Mouse (Mus musculus) erythroblast, embryonic 14.5 days (primary cell): ENCODE data around the gene Stk32b. TPM values are rescaled to one million over a fixed set of nuclear protein-coding genes. Genes with fewer than 3 reads are reported as not detected.

Source experiments
- H3K27me3 ChIP-seq: 2 replicates; pipeline ENCODE4 v1.6.1; 2012; ENCODE audit warnings: inconsistent platforms; ENCODE audit not compliant: control insufficient read depth
- H3K36me3 ChIP-seq: 2 replicates; pipeline ENCODE4 v1.6.1; 2012; ENCODE audit warnings: mild to moderate bottlenecking, inconsistent platforms; ENCODE audit not compliant: control insufficient read depth
- H3K4me1 ChIP-seq: 2 replicates; pipeline ENCODE4 v1.6.1; 2012; ENCODE audit warnings: inconsistent platforms; ENCODE audit not compliant: control insufficient read depth
- H3K4me3 ChIP-seq: replicated peaks from 2 replicates; pipeline ENCODE3; 2012; ENCODE audit warnings: moderate library complexity, mild to moderate bottlenecking, inconsistent platforms
- H3K9me3 ChIP-seq: 2 replicates; pipeline ENCODE4 v1.6.1; 2012; ENCODE audit warnings: low read length, inconsistent platforms, mixed read lengths; ENCODE audit not compliant: control insufficient read depth
- GATA1 ChIP-seq: IDR thresholded peaks from 2 replicates; pipeline ENCODE4 v1.6.1; 2012; ENCODE audit warnings: low read length, inconsistent platforms, mixed read lengths
- TAL1 ChIP-seq: IDR thresholded peaks from 3 replicates; pipeline ENCODE4 v1.6.1; 2012; ENCODE audit warnings: low read length, inconsistent platforms, mixed read lengths
- polyA plus RNA-seq: library from polyadenylated mRNA; stranded (reverse); fragments of >175 nt; gene quantifications from 2 replicates; pipeline ENCODE4 v1.2.3, GENCODE M21; 2012

Stk32b gene
- polyA plus RNA-seq, 1 experiment: 0.03 TPM

DNA sequence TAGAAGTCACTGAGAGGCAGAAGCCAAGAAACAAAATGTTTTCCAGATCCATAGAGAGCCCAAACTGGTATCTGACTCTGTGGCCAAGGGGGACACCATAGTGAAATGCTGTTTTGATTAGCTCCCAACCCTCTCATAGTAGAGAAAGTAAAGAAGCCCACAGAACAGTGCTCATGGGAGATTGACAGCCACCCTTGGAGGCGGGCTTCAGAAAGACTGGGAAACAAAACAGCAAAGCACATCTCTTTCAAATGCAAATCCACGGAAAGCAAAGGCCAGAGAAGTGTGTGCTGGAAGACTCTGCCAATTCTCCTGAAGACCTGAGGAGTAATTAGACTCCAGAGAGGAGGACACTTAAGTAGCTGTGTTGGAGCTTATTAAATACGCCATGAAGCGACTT, 21.2 kb downstream of the Stk32b start:
- Histone ChIP-seq H3K4me3 (no peak overlapping the region), H3K36me3 (no peaks in the 10 kb centered on the region), H3K27me3 (no peaks in the 10 kb centered on the region), H3K9me3 (peaks cover 10% of the 10 kb centered on the region), H3K4me1 (no peaks in the 10 kb centered on the region)
- no peak for TF ChIP-seq GATA1
- TF ChIP-seq TAL1: no peak

DNA sequence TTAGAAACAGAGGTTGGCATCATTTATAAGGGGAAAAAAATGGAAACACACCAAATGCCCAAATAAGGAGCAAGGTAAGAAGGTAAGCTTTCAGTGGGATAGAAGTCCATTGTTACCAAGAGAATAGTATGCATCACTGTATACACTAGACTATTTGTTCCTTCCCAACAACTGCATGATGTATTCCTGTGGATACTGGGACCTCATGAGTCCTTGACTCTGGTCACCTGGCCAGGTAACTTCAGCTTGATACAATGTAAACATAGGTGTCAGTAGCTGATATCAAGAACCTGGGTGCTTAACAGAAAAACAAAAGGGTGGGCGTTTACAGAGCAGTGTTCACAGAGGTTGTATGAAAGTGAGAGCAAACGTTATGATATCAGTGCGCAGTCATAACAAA, 24.2 kb downstream of the Stk32b start:
- Histone ChIP-seq H3K4me1 (no peaks in the 10 kb centered on the region), H3K4me3 (no peak overlapping the region), H3K36me3 (no peaks in the 10 kb centered on the region), H3K27me3 (no peaks in the 10 kb centered on the region), H3K9me3 (peaks cover 10% of the 10 kb centered on the region)
- TF ChIP-seq TAL1: no peak
- TF ChIP-seq GATA1: no peak

DNA sequence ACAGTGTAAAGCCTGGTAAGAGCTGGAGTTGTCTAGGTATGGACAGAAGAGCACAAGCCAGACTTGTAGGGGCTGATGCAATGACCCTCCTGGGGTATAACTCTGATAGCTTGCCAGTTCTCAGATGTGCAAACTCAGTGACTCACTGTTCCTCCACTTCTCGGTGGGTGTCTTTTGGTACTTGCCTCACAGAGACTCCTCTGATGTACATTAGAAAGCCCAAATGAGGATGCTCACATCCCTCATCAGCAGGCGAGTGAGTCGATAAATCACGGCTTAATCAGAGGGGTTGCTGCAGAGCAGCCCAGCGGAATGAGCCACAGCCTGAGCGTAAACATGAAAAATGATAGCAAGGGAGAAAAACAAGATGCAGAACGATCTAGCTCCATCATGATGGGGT, 46.2 kb downstream of the Stk32b start:
- H3K36me3 ChIP-seq: no peaks in the 10 kb centered on the region
- H3K4me3 ChIP-seq: no peak overlapping the region
- peaks cover 6% of the 10 kb centered on the region; the same call in 1 of the 2 replicates for H3K9me3 ChIP-seq
- H3K27me3 ChIP-seq: no peaks in the 10 kb centered on the region
- H3K4me1 ChIP-seq: no peaks in the 10 kb centered on the region
- no peak for TF ChIP-seq GATA1
- TF ChIP-seq TAL1: no peak

DNA sequence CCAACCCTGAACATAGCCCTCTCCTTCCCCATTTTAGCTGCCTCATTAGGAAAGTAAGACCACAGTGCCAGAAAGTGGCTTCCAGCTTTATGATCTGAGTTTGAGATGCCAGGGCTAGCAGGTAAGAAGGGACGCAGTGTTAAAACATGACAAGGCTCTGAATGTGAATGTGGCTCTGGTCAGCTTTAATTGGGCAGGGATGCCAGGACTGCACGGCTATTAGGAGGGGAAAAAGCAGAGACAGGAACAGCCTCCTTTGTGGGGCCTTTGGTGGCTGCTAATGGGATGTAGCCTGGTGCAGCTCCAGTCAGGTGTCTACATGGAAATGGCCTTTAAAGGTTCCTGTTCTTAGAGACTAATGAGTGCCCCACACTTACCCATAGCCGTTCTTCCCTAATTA, 52.0 kb downstream of the Stk32b start:
- TF ChIP-seq GATA1: no peak
- TF ChIP-seq TAL1: no peak
- H3K36me3 ChIP-seq: no peaks in the 10 kb centered on the region
- H3K4me1 ChIP-seq: no peaks in the 10 kb centered on the region
- H3K27me3 ChIP-seq: no peaks in the 10 kb centered on the region
- no peak overlapping the region for H3K4me3 ChIP-seq
- H3K9me3 ChIP-seq: no peaks in the 10 kb centered on the region

DNA sequence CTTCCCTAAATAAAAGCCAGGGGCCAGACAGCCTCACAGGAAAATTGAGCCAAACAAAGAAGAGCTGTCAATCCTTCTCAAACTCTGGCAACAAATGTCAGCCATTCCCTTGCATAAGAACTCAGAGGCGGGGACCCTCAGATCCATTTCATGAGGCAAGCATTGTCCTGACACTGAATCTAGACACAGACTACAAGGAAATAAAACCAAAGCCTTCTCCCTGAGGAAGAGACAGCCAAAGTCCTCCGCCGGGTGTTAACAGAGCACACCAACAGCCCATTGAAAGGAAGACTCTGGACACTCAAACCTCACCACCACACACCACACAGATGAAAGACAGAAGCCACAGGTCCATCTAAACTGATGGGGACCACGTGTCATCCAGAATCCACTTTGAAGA, 57.8 kb downstream of the Stk32b start:
- TF ChIP-seq TAL1 (no peak), GATA1 (no peak)

DNA sequence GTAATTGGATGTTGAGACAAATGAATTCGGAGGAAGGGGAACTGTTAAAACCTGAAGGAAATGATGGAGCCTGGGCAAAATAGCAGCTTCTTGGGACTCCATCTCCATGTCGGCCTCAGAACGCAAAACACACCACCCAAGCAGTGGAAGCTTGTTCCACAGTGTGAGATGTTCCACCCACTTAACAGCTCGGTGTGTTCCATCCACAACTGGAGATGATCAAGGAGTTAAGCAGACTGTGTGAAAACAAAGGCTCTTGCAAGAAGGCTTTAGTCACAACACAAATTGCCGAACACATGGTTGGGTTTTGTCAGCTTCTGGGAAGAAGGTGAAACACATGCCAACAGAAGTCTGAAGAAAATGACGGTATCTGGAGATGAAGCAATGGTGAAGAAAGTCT, 59.2 kb downstream of the Stk32b start:
- Histone ChIP-seq H3K27me3 (no peaks in the 10 kb centered on the region), H3K4me1 (no peaks in the 10 kb centered on the region), H3K36me3 (no peaks in the 10 kb centered on the region), H3K9me3 (no peaks in the 10 kb centered on the region; the same call in 1 of the 2 replicates), H3K4me3 (no peak overlapping the region)
- TF ChIP-seq GATA1: no peak
- TF ChIP-seq TAL1: no peak

More for the DNA sequence above, 57.8 kb downstream of the Stk32b start:
- no peaks in the 10 kb centered on the region for H3K4me1 ChIP-seq
- no peaks in the 10 kb centered on the region; the same call in 1 of the 2 replicates for H3K9me3 ChIP-seq
- no peaks in the 10 kb centered on the region for H3K27me3 ChIP-seq
- no peak overlapping the region for H3K4me3 ChIP-seq
- no peaks in the 10 kb centered on the region for H3K36me3 ChIP-seq

DNA sequence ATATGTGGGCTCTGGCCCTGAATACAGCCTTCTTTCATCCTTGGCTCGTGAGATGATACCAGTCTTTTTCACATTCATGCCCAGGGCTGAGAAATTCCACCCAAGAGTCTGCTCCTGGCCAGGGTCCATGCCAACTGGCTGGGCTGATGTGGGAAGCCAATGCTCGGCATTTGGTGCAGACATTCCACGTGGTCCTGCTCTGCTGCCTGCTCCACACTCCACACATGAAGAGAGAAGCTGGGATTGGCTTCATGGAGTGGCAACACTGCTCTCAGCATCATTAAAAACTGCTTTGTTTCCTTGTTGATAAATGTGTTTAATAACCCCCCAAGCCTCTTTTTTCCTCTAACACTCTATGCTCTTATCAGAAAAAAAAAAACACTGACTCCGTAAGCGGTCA, 61.8 kb downstream of the Stk32b start:
- Histone ChIP-seq H3K4me3 (no peak overlapping the region), H3K27me3 (no peaks in the 10 kb centered on the region), H3K36me3 (no peaks in the 10 kb centered on the region), H3K4me1 (no peaks in the 10 kb centered on the region), H3K9me3 (peaks cover 2% of the 10 kb centered on the region; the same call in 1 of the 2 replicates)
- no peak for TF ChIP-seq TAL1
- TF ChIP-seq GATA1: no peak

DNA sequence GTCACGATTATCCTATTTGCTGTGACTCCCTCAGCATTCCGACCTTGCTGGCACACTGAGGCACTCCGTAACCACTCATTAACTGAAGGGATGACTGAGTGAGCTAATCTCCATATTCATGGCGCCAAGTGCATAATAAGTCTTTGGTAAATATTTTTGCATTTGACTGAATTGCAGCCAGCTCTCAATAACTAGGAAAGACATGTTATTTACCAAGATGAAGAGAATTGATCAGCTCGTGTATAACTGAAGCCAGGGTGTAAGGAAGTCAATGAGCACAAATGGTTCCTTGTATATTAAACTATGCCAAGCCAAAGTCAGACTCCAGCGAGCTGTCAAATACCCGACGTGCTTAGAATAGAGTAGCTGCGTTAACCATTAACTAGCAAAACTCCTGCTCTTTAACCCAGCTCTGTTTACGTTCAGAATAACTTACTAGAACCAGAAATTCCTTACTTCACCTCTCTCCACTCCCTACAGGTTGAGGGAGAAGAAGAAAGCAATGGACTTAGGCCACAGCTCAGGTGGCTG, 66.2 kb downstream of the Stk32b start:
- no peak overlapping the region for H3K4me3 ChIP-seq
- H3K27me3 ChIP-seq: no peaks in the 10 kb centered on the region
- no peaks in the 10 kb centered on the region for H3K36me3 ChIP-seq
- TF ChIP-seq GATA1: no peak
- TF ChIP-seq TAL1: no peak
- H3K4me1 ChIP-seq: no peaks in the 10 kb centered on the region
- peaks cover 13% of the 10 kb centered on the region for H3K9me3 ChIP-seq

DNA sequence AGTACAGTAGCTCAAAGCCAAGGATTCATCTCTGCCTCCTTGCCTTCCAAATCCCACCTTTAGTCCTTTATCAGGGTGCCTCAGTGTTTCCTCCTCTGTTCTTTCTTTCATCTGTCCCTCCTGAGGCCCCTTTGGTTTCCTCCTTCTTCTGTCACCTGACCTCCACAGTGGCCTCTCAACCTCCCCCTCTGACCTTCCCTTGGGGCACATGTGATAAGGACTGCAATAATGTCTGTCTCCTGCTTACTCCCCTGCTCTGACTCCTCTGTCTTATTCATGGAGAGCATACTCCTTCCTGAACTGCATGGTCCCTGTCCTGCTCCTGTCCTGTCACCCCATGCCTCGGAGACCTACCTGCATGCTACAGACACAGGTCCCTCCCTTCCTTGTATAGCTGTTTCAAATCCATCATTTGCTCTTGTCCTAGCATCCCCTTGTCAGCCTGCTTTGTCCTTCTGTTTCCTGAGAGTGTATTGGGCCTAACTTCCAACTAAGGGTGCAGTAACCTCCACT, 66.8 kb downstream of the Stk32b start:
- TF ChIP-seq TAL1: no peak
- no peak for TF ChIP-seq GATA1
- no peaks in the 10 kb centered on the region for H3K36me3 ChIP-seq
- peaks cover 13% of the 10 kb centered on the region for H3K9me3 ChIP-seq
- no peak overlapping the region for H3K4me3 ChIP-seq
- no peaks in the 10 kb centered on the region for H3K27me3 ChIP-seq
- no peaks in the 10 kb centered on the region for H3K4me1 ChIP-seq

DNA sequence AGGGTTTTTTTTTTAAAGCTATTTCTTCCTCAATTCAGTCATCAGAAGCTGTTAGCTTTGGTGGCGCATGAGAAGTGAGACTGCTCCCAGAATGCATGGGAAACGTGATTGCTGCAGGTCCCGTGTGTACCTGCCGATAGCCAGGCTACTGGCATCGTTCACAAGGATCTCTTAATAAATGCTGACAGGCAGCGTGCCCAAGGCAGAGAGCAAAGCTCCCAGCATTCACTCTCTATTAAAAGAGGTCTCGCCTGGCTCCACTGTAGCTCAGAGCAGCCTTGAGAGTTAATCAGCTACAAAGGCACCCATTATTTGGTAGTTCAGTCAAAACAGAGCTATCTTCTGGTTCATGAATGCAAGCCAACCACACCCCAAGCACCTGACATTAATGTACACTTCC, 72.9 kb downstream of the Stk32b start:
- Histone ChIP-seq H3K4me1 (no peaks in the 10 kb centered on the region), H3K9me3 (peaks cover 7% of the 10 kb centered on the region), H3K36me3 (no peaks in the 10 kb centered on the region), H3K4me3 (no peak overlapping the region), H3K27me3 (no peaks in the 10 kb centered on the region)
- TF ChIP-seq TAL1 (no peak), GATA1 (no peak)
